7 mouse cellular contexts compared by ENCODE assay signal in genomic region chr3:83755666-83756065, GRCm38 (mm10). TPM values are rescaled to one million over a fixed set of nuclear protein-coding genes. Genes with fewer than 3 reads are reported as not detected.
"Had no signal": no experiment of that assay in that cellular context is flagged by ENCODE, and none has a peak within 500 bp of the region (broad histone marks: within the 10 kb centered on the region; RNA-seq: fewer than 3 reads in every experiment).

No protein-coding gene starts in this region.

- DNase-seq: kidney, adult 2 months; kidney, postnatal 14 days; left cerebral cortex, postnatal 4 days; lung, embryonic 14.5 days; right cerebral cortex, postnatal 25 days; thymus, postnatal 4 days had no signal

RNA-seq across cellular contexts. Expression of gene Sfrp2, which starts 10.5 kb away (rescaled TPM):
- polyA plus RNA-seq: macrophage had no signal
